8 mouse cellular contexts compared by ENCODE assay signal in the genomic region with DNA sequence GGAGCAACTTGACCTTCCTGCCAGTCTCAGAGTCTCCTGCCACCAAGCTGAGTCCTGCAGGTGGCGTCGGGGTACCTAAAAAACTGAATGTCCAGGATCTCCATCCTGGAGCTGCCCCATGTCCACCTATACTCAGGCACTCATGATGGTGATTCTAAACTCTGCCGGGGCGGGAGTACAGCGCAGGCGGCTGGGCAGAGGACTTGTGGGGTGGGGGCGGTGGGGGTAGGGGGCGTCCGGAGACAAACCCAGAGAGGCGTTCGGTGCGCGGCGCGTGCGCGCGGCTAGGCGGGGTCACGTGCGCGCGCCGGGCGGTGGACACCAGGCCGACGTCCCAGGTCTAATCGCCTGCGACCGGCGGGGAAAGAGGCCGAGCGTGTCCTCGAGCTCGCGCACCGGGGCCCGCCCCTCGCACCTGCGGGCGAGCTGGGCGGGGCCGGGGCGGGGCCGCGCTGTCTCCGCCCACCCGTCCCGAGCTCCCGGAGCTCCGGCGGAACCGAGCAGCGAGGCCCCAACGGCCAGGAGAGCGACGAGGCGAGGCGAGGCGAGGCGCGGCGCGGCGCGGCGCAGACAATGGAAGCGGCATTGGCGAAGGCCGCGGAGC. TPM values are rescaled to one million over a fixed set of nuclear protein-coding genes. Genes with fewer than 3 reads are reported as not detected.
DNase-seq lines count a peak whose midpoint lies in the region; ATAC-seq lines count a peak whose summit lies in the region.

A gene (plus strand): TSS at position 328 of the 604 bp plus-strand sequence.

- DNase-seq in left cerebral cortex, adult 18-20 months (ENCODE audit: low spot score in 2 of 2), result peak in 1 of 2 experiments; percentile 64
- DNase-seq in left cerebral cortex, adult 11 months (ENCODE audit: low spot score), result no peak
- peak; percentile 89 for DNase-seq in cerebellum, adult 11-12 months
- DNase-seq in forelimb bud, embryonic 11.5 days (ENCODE audit: low read depth, low spot score), result peak; percentile 64
- peak; percentile 73 for DNase-seq in intestine, embryonic 14.5 days (ENCODE audit: low spot score)
- peak; percentile 85 for DNase-seq in limb, embryonic 10.5 days (ENCODE audit: low spot score)

- H3K4me3 ChIP-seq in intestine, embryonic 14.5 days (ENCODE audit: low read depth, low read length), result peak within 1 kb of the TSS; percentile 75
- H3K4me3 ChIP-seq in limb, embryonic 10.5 days, result peak within 1 kb of the TSS; percentile 81
- peak within 1 kb of the TSS; percentile 93 for H3K4me3 ChIP-seq in midbrain, embryonic 13.5 days (replicated peaks)
- peak within 1 kb of the TSS; percentile 73 for H3K4me3 ChIP-seq in stomach, embryonic 16.5 days (replicated peaks; ENCODE audit: low read length)

- H3K36me3 ChIP-seq in intestine, embryonic 14.5 days (ENCODE audit: control insufficient read depth, insufficient read depth, low read length), result no peaks in the 10 kb centered on the region
- peaks cover 23% of the 10 kb centered on the region for H3K36me3 ChIP-seq in limb, embryonic 10.5 days
- peaks cover 15% of the 10 kb centered on the region; the same call in 1 of the 2 replicates for H3K36me3 ChIP-seq in midbrain, embryonic 13.5 days
- H3K36me3 ChIP-seq in stomach, embryonic 16.5 days (ENCODE audit: control insufficient read depth, insufficient read depth, low read length), result no peaks in the 10 kb centered on the region

- H3K27me3 ChIP-seq in intestine, embryonic 14.5 days (replicated peaks; ENCODE audit: control insufficient read depth, insufficient read depth, low read length), result no peaks in the 10 kb centered on the region
- H3K27me3 ChIP-seq in limb, embryonic 10.5 days (ENCODE audit: low read depth, poor library complexity, severe bottlenecking), result peaks cover 19% of the 10 kb centered on the region
- peaks cover 9% of the 10 kb centered on the region; the same call in 1 of the 2 replicates for H3K27me3 ChIP-seq in midbrain, embryonic 13.5 days
- no peaks in the 10 kb centered on the region for H3K27me3 ChIP-seq in stomach, embryonic 16.5 days (ENCODE audit: control insufficient read depth, insufficient read depth, low read length)

- no peaks in the 10 kb centered on the region for H3K9me3 ChIP-seq in intestine, embryonic 14.5 days (ENCODE audit: control insufficient read depth, low read length)
- no peaks in the 10 kb centered on the region for H3K9me3 ChIP-seq in limb, embryonic 10.5 days (replicated peaks)
- H3K9me3 ChIP-seq in midbrain, embryonic 13.5 days, result no peaks in the 10 kb centered on the region
- H3K9me3 ChIP-seq in stomach, embryonic 16.5 days (replicated peaks; ENCODE audit: control insufficient read depth, low read length), result no peaks in the 10 kb centered on the region

- peak within 1 kb of the TSS; percentile 65 for H3K27ac ChIP-seq in intestine, embryonic 14.5 days (ENCODE audit: low read depth)
- H3K27ac ChIP-seq in limb, embryonic 10.5 days, result peak within 1 kb of the TSS; percentile 91
- peak within 1 kb of the TSS; percentile 93 for H3K27ac ChIP-seq in midbrain, embryonic 13.5 days
- H3K27ac ChIP-seq in stomach, embryonic 16.5 days (ENCODE audit: low read length), result peak within 1 kb of the TSS; percentile 84

- ATAC-seq in intestine, embryonic 14.5 days (replicated peaks; ENCODE audit: low FRiP score, low TSS enrichment, low read depth), result peak; percentile 66
- peak; percentile 74 for ATAC-seq in midbrain, embryonic 13.5 days
- peak; percentile 84 for ATAC-seq in stomach, embryonic 16.5 days (ENCODE audit: insufficient read depth, low FRiP score)

- under 1% methylated on average over 50 of the region's 71 CpGs for WGBS in intestine, embryonic 14.5 days
- WGBS in limb, embryonic 10.5 days, result under 1% methylated on average over 65 of the region's 71 CpGs
- under 1% methylated on average over 68 of the region's 71 CpGs for WGBS in midbrain, embryonic 13.5 days
- WGBS in stomach, embryonic 16.5 days, result under 1% methylated on average over 71 of the region's 71 CpGs

- peaks cover 6% of the 10 kb centered on the region for H3K4me1 ChIP-seq in intestine, embryonic 14.5 days (replicated peaks; ENCODE audit: control insufficient read depth, insufficient read depth, low read length)
- H3K4me1 ChIP-seq in limb, embryonic 10.5 days, result peaks cover 45% of the 10 kb centered on the region
- H3K4me1 ChIP-seq in midbrain, embryonic 13.5 days (replicated peaks), result peaks cover 40% of the 10 kb centered on the region
- H3K4me1 ChIP-seq in stomach, embryonic 16.5 days (ENCODE audit: control insufficient read depth, insufficient read depth, low read length), result peaks cover 16% of the 10 kb centered on the region

- peak within 1 kb of the TSS; percentile 95 for H3K4me2 ChIP-seq in intestine, embryonic 14.5 days (ENCODE audit: low read length)
- H3K4me2 ChIP-seq in midbrain, embryonic 13.5 days (replicated peaks), result peak within 1 kb of the TSS; percentile 85
- H3K4me2 ChIP-seq in stomach, embryonic 16.5 days (ENCODE audit: low read depth, low read length), result peak within 1 kb of the TSS; percentile 94

- peak within 1 kb of the TSS; percentile 83 for H3K9ac ChIP-seq in intestine, embryonic 14.5 days (ENCODE audit: low read length)
- H3K9ac ChIP-seq in midbrain, embryonic 13.5 days (replicated peaks), result peak within 1 kb of the TSS; percentile 98
- peak within 1 kb of the TSS; percentile 90 for H3K9ac ChIP-seq in stomach, embryonic 16.5 days (ENCODE audit: low read length)

RNA-seq across cellular contexts. Expression of the gene that starts here (rescaled TPM):
- total RNA-seq in left cerebral cortex, adult 18-20 months (2021), result 10 to 100 TPM; 78.2 to 87.4 TPM
- 38.7 and 40.6 TPM in 2 replicates for polyA plus RNA-seq in intestine, embryonic 14.5 days (2014; fragmentation: Nextera tagmentation; extraction: Ambion mirVana)
- polyA plus RNA-seq in limb, embryonic 10.5 days (2016; fragmentation: Nextera tagmentation; extraction: Ambion mirVana), result 46.7 and 58.9 TPM in 2 replicates
- polyA plus RNA-seq in midbrain, embryonic 13.5 days (2015; fragmentation: Nextera tagmentation; extraction: Ambion mirVana), result 70.8 and 82.0 TPM in 2 replicates
- polyA plus RNA-seq in stomach, embryonic 16.5 days (2015; fragmentation: Nextera tagmentation; extraction: Ambion mirVana), result 24.6 and 28.2 TPM in 2 replicates
